Mouse (Mus musculus): Measurements from ENCODE around the gene Abcc3. TPM values are rescaled to one million over a fixed set of nuclear protein-coding genes. Genes with fewer than 3 reads are reported as not detected.

The Abcc3 gene
- 0.18 and 0.55 TPM in 2 replicates for polyA plus RNA-seq (2012)

DNA sequence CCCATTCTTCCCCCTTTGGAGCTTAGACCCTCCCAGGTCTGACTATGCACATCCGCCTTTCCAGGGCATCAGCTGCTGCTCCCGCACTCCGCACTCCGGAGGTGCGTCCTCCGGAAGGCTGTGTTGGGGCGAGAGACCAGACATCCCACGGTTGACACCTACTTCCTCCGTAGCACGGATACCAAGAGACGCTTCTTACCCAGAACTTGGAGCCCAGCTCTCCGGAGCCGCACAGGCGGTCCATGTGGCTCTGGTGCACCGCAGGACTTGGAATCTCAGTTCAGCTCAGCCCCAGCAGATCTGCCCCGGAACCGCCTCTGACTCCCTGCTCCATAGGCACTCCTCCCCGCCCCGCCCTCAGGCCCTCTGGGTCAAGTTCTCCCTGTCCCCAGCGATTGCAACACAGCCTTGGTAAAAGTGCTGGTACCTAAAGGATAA, at the start of gene Abcc3:
TSS of gene Abcc3 (minus strand) at position 326 of the 438 bp plus-strand sequence.
- Histone ChIP-seq H3K27me3 (ENCODE audit: control insufficient read depth) (peaks cover 28% of the 10 kb centered on the region), H3K4me3 (replicated peaks) (peak within 1 kb of the TSS; percentile 1), H3K9me3 (ENCODE audit: control insufficient read depth, low read length) (no peaks in the 10 kb centered on the region), H3K4me1 (ENCODE audit: control insufficient read depth) (no peaks in the 10 kb centered on the region), H3K36me3 (ENCODE audit: control insufficient read depth) (no peaks in the 10 kb centered on the region)
- TF ChIP-seq TAL1 (IDR thresholded peaks at IDR 0.05; ENCODE audit: low read length) (no peak), GATA1 (IDR thresholded peaks at IDR 0.05; ENCODE audit: low read length) (no peak)

GRCm38 (mm10) chr11:94441752-94442151, 49.0 kb upstream of the Abcc3 start:
- Histone ChIP-seq H3K4me3 (replicated peaks) (no peak overlapping the region), H3K27me3 (ENCODE audit: control insufficient read depth) (peaks cover 13% of the 10 kb centered on the region)

DNA sequence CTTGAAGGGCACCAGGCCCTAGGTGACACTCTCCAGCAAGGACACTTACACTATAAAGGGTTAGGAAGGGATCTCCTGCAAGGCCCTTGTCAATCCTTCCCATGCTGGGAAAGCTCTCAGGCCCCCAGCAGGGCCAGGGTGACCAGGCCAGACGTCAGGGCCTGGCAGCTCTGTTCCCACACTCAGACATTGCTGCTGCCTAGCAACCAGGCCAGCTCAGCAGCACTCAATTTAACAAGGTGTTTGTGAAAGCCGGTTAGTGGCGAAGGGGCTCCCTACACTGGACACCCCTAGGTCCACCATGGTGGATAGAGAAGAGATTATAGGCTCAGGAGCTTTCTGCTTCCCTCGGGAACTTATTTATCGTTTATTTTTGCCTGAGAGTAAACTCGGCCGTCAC, 48.3 kb upstream of the Abcc3 start:
- Histone ChIP-seq H3K4me3 (replicated peaks) (no peak overlapping the region), H3K27me3 (ENCODE audit: control insufficient read depth) (peaks cover 12% of the 10 kb centered on the region), H3K4me1 (ENCODE audit: control insufficient read depth) (peaks cover 2% of the 10 kb centered on the region; the same call in 1 of the 2 replicates), H3K9me3 (ENCODE audit: control insufficient read depth, low read length) (no peaks in the 10 kb centered on the region), H3K36me3 (ENCODE audit: control insufficient read depth) (peaks cover 2% of the 10 kb centered on the region; the same call in 1 of the 2 replicates)
- no peak for TF ChIP-seq GATA1 (IDR thresholded peaks at IDR 0.05; ENCODE audit: low read length)
- TF ChIP-seq TAL1 (IDR thresholded peaks at IDR 0.05; ENCODE audit: low read length), result no peak

More at GRCm38 (mm10) chr11:94441752-94442151, 49.0 kb upstream of the Abcc3 start:
- H3K36me3 ChIP-seq (ENCODE audit: control insufficient read depth), result peaks cover 2% of the 10 kb centered on the region; the same call in 1 of the 2 replicates
- TF ChIP-seq TAL1 (IDR thresholded peaks at IDR 0.05; ENCODE audit: low read length) (no peak), GATA1 (IDR thresholded peaks at IDR 0.05; ENCODE audit: low read length) (no peak)
- H3K9me3 ChIP-seq (ENCODE audit: control insufficient read depth, low read length), result no peaks in the 10 kb centered on the region
- H3K4me1 ChIP-seq (ENCODE audit: control insufficient read depth), result peaks cover 3% of the 10 kb centered on the region; the same call in 1 of the 2 replicates

DNA sequence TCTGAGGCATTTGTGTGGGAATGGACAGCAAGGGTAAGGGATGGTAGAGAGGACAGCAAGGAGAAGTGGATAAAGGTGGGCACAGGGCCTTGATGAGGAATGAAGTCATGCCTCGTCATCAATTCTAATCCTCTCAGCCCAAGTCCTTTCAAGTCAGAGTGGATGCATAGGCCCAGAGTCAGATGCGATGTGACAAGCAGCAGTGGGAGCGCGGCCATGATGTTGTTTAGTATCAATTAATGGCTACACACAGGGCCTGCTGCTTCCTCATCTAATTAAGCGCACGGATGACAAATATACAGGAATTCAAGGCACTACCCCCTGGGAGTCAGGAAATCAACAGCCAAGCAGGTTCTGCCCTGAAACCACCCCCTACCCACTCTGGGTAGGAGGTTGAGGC, 47.6 kb upstream of the Abcc3 start:
- H3K9me3 ChIP-seq (ENCODE audit: control insufficient read depth, low read length), result no peaks in the 10 kb centered on the region
- H3K4me3 ChIP-seq (replicated peaks), result no peak overlapping the region
- TF ChIP-seq GATA1 (IDR thresholded peaks at IDR 0.05; ENCODE audit: low read length), result no peak
- no peak for TF ChIP-seq TAL1 (IDR thresholded peaks at IDR 0.05; ENCODE audit: low read length)
- peaks cover 2% of the 10 kb centered on the region; the same call in 1 of the 2 replicates for H3K36me3 ChIP-seq (ENCODE audit: control insufficient read depth)
- H3K27me3 ChIP-seq (ENCODE audit: control insufficient read depth), result peaks cover 7% of the 10 kb centered on the region
- H3K4me1 ChIP-seq (ENCODE audit: control insufficient read depth), result peaks cover 2% of the 10 kb centered on the region; the same call in 1 of the 2 replicates

DNA sequence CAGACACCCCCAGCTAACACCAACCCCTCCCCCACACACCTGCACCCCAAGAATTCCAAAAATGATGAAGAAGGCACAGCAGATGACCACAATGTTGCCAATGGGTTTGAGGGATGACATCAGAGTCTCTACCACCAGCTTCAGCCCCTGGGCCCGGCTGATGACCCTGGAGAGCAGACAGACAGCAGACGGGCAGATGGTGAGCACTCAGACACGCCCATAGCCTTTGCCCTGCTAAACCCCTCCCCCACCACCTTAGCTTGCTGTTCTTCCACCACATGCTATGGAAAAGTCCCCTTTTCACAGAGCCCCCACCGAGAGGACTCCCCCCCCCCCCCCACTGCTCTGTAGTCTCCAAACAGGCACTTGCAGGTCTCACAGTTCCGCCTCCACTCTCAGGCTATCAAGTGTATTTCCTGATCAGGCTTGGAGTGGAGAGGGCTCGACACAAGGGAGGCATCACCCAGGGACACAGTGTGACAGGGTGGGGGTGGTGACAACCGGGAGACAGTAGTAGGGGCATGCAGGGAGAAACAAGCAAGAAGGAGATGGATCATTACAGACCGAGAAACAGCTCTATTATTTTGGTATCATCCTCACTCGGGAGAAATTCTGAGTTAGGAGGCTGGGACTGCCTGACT, 36.3 kb upstream of the Abcc3 start:
- H3K9me3 ChIP-seq (ENCODE audit: control insufficient read depth, low read length), result no peaks in the 10 kb centered on the region
- peaks cover 17% of the 10 kb centered on the region for H3K36me3 ChIP-seq (ENCODE audit: control insufficient read depth)
- peaks cover 24% of the 10 kb centered on the region for H3K27me3 ChIP-seq (ENCODE audit: control insufficient read depth)
- TF ChIP-seq TAL1 (IDR thresholded peaks at IDR 0.05; ENCODE audit: low read length) (no peak), GATA1 (IDR thresholded peaks at IDR 0.05; ENCODE audit: low read length) (no peak)
- no peaks in the 10 kb centered on the region; the same call in 1 of the 2 replicates for H3K4me1 ChIP-seq (ENCODE audit: control insufficient read depth)
- no peak overlapping the region for H3K4me3 ChIP-seq (replicated peaks)

- Histone ChIP-seq H3K36me3 (ENCODE audit: control insufficient read depth) (peaks cover 12% of the 10 kb centered on the region), H3K9me3 (ENCODE audit: control insufficient read depth, low read length) (no peaks in the 10 kb centered on the region), H3K4me1 (ENCODE audit: control insufficient read depth) (no peaks in the 10 kb centered on the region), H3K4me3 (replicated peaks) (no peak overlapping the region), H3K27me3 (ENCODE audit: control insufficient read depth) (peaks cover 23% of the 10 kb centered on the region)
- TF ChIP-seq GATA1 (IDR thresholded peaks at IDR 0.05; ENCODE audit: low read length) (no peak), TAL1 (IDR thresholded peaks at IDR 0.05; ENCODE audit: low read length) (no peak)
Measured at GRCm38 (mm10) chr11:94428091-94428835, 35.5 kb upstream of the Abcc3 start.

DNA sequence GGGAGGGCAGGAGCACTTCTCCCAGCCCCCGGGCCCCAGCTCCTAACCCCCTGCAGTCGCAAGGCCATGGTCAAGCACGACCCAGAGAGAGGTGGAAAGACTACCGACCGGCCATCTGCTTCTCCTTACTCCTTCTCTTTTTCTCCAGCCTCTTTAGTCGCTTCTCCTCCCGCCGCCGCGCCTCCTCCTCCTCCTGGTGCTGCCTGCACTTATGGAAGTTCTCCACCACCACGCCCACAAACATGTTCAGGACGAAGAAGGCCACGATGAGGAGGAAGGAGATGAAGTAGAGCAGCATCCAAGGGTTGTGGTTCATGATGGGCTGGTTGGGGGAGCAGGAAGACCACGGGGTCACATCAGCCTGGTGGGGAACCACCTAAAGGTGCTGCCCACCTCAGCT, 32.9 kb upstream of the Abcc3 start:
- TF ChIP-seq GATA1 (IDR thresholded peaks at IDR 0.05; ENCODE audit: low read length) (no peak), TAL1 (IDR thresholded peaks at IDR 0.05; ENCODE audit: low read length) (no peak)
- H3K9me3 ChIP-seq (ENCODE audit: control insufficient read depth, low read length), result no peaks in the 10 kb centered on the region
- no peaks in the 10 kb centered on the region for H3K4me1 ChIP-seq (ENCODE audit: control insufficient read depth)
- H3K4me3 ChIP-seq (replicated peaks), result no peak overlapping the region
- H3K27me3 ChIP-seq (ENCODE audit: control insufficient read depth), result peaks cover 10% of the 10 kb centered on the region
- peaks cover 4% of the 10 kb centered on the region for H3K36me3 ChIP-seq (ENCODE audit: control insufficient read depth)

DNA sequence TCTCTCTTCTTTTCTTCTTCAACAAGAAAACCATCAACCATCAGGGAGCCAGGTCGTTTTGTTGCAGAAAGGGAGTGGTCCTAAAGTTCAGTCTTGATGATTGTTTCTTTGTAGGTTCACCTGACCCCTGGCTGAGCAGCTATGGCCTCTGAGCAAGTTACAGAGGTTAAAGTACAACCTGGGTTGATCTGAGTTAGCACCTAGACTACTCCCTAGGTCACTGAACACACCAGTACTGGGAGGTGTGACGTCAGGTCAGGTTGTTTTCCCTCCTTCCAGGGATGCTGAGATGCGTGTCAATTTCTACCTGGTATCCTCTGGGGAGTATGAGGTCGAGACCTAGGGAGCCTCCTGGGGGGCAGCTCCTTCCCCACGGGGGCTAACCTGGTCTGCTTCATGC, 32.4 kb upstream of the Abcc3 start:
- H3K4me1 ChIP-seq (ENCODE audit: control insufficient read depth), result no peaks in the 10 kb centered on the region
- no peak for TF ChIP-seq GATA1 (IDR thresholded peaks at IDR 0.05; ENCODE audit: low read length)
- no peak for TF ChIP-seq TAL1 (IDR thresholded peaks at IDR 0.05; ENCODE audit: low read length)
- H3K36me3 ChIP-seq (ENCODE audit: control insufficient read depth), result peaks cover 4% of the 10 kb centered on the region
- H3K4me3 ChIP-seq (replicated peaks), result no peak overlapping the region
- H3K27me3 ChIP-seq (ENCODE audit: control insufficient read depth), result peaks cover 10% of the 10 kb centered on the region
- no peaks in the 10 kb centered on the region for H3K9me3 ChIP-seq (ENCODE audit: control insufficient read depth, low read length)

- H3K27me3 ChIP-seq (ENCODE audit: control insufficient read depth), result peaks cover 7% of the 10 kb centered on the region
Measured at GRCm38 (mm10) chr11:94424380-94424779, 31.6 kb upstream of the Abcc3 start.

More at GRCm38 (mm10) chr11:94424380-94424779, 31.6 kb upstream of the Abcc3 start:
- TF ChIP-seq TAL1 (IDR thresholded peaks at IDR 0.05; ENCODE audit: low read length) (no peak), GATA1 (IDR thresholded peaks at IDR 0.05; ENCODE audit: low read length) (no peak)
- Histone ChIP-seq H3K9me3 (ENCODE audit: control insufficient read depth, low read length) (no peaks in the 10 kb centered on the region), H3K4me1 (ENCODE audit: control insufficient read depth) (no peaks in the 10 kb centered on the region), H3K36me3 (ENCODE audit: control insufficient read depth) (no peaks in the 10 kb centered on the region), H3K4me3 (replicated peaks) (no peak overlapping the region)
